Mouse (Mus musculus) 3134 (cell line): Measurements from ENCODE around the gene Pskh1.
A peak's percentile ranks its signal among the peaks of the same experiment; 100 is the strongest.

Experiments
- DNase-seq: peaks from one replicate; pipeline ENCODE4 v3.0.0-alpha.2; 2011; ENCODE audit warnings: low spot score; ENCODE audit not compliant: insufficient read length; ENCODE audit errors: extremely low read depth

Gene Pskh1

GRCm38 (mm10) chr8:105951057-105951659 is 50.9 kb downstream of the Pskh1 start:
- DNase-seq = no peak

GRCm38 (mm10) chr8:105956556-105956955 is 56.3 kb downstream of the Pskh1 start:
- no peak for DNase-seq

GRCm38 (mm10) chr8:105957813-105958212 is 57.6 kb downstream of the Pskh1 start:
- no peak for DNase-seq

- DNase-seq = no peak
Measured at GRCm38 (mm10) chr8:105959350-105959749, 59.1 kb downstream of the Pskh1 start.

GRCm38 (mm10) chr8:105961101-105961500 is 60.9 kb downstream of the Pskh1 start:
- no peak for DNase-seq

- no peak for DNase-seq
Measured at GRCm38 (mm10) chr8:105961536-105961935, 61.3 kb downstream of the Pskh1 start.

GRCm38 (mm10) chr8:105964506-105965265 is 64.4 kb downstream of the Pskh1 start:
- no peak for DNase-seq

- DNase-seq = peak; percentile 85
Measured at GRCm38 (mm10) chr8:105965266-105965904, 65.1 kb downstream of the Pskh1 start.

GRCm38 (mm10) chr8:105965905-105966341 is 65.7 kb downstream of the Pskh1 start, which contains the start of gene Slc12a4:
Gene Slc12a4 (minus strand): TSS chr8:105966097.
- DNase-seq = peak; percentile 85

- DNase-seq = no peak
Measured at GRCm38 (mm10) chr8:105966692-105967311, 66.6 kb downstream of the Pskh1 start.

GRCm38 (mm10) chr8:105969367-105969766 is 69.1 kb downstream of the Pskh1 start:
- DNase-seq = no peak

GRCm38 (mm10) chr8:105971019-105971720 is 70.9 kb downstream of the Pskh1 start:
- no peak for DNase-seq

- no peak for DNase-seq
Measured at GRCm38 (mm10) chr8:105975363-105975762, 75.1 kb downstream of the Pskh1 start.

GRCm38 (mm10) chr8:105979325-105979724 is 79.1 kb downstream of the Pskh1 start, which contains the start of gene Dpep3:
Gene Dpep3 (minus strand): TSS chr8:105979429.
- no peak for DNase-seq

- DNase-seq = no peak
Measured at GRCm38 (mm10) chr8:105981146-105981545, 80.9 kb downstream of the Pskh1 start.
